Mouse (Mus musculus) liver, embryonic 14.5 days (tissue): Measurements from ENCODE around the gene Grk1. TPM values are rescaled to one million over a fixed set of nuclear protein-coding genes. Genes with fewer than 3 reads are reported as not detected.

Source experiments
- ATAC-seq: fragments of 200-750 bp; cut with Nextera tagmentation; 2 replicates; pipeline ENCODE4 v1.8.0; 2017; ENCODE audit warnings: moderate number of reproducible peaks, mild to moderate bottlenecking, moderate library complexity; ENCODE audit not compliant: insufficient read depth
- DNase-seq, 3 experiments: peaks; one replicate each; pipeline ENCODE4 v3.0.0-alpha.2; 2012 to 2013; ENCODE audit warnings: low read depth in 3 of 3, low spot score in 3 of 3
- H3K27ac ChIP-seq: fragments of 300-500 bp; sonication (generic); 2 replicates; pipeline ENCODE4 v1.5.1; 2014; ENCODE audit warnings: moderate library complexity, mild to moderate bottlenecking, control low read depth, inconsistent platforms
- H3K27me3 ChIP-seq: fragments of 300-500 bp; sonication (generic); 2 replicates; pipeline ENCODE4 v1.6.1; 2014; ENCODE audit warnings: mild to moderate bottlenecking, low read length, moderate library complexity; ENCODE audit not compliant: control insufficient read depth, insufficient read depth
- H3K36me3 ChIP-seq: fragments of 300-500 bp; sonication (generic); replicated peaks from 2 replicates; pipeline ENCODE4 v1.6.1; 2014; ENCODE audit warnings: low read depth; ENCODE audit not compliant: control insufficient read depth, insufficient read depth
- H3K4me1 ChIP-seq, 2 experiments: fragments of 200-500 bp in 1 of 2; fragments of 300-500 bp in 1 of 2; sonication (generic) in 1 of 2; replicated peaks; 2 replicates each; pipeline ENCODE4 v1.6.1; 2012 to 2014; ENCODE audit warnings: antibody characterized with exemption in 1 of 2, inconsistent platforms in 1 of 2, low read length in 1 of 2; ENCODE audit not compliant: control insufficient read depth in 2 of 2, insufficient read depth in 2 of 2
- H3K4me2 ChIP-seq: fragments of 300-500 bp; sonication (generic); 2 replicates; pipeline ENCODE4 v1.6.1; 2014; ENCODE audit warnings: low read depth, mild to moderate bottlenecking, control low read depth, moderate library complexity
- H3K4me3 ChIP-seq, 2 experiments: fragments of 200-500 bp in 1 of 2; fragments of 300-500 bp in 1 of 2; sonication (generic) in 1 of 2; 2 replicates each; pipeline ENCODE4 v1.5.1; 2012 to 2014; ENCODE audit warnings: low read depth in 2 of 2, low read length in 2 of 2, mild to moderate bottlenecking in 2 of 2, control low read depth in 1 of 2, inconsistent platforms in 1 of 2, moderate library complexity in 1 of 2; ENCODE audit not compliant: insufficient read depth in 1 of 2
- H3K9ac ChIP-seq: fragments of 300-500 bp; sonication (generic); replicated peaks from 2 replicates; pipeline ENCODE4 v1.6.1; 2014; ENCODE audit warnings: mild to moderate bottlenecking, control low read depth, moderate library complexity
- H3K9me3 ChIP-seq: fragments of 300-500 bp; sonication (generic); 2 replicates; pipeline ENCODE4 v1.6.1; 2016; ENCODE audit warnings: low read length, mixed read lengths; ENCODE audit not compliant: control insufficient read depth
- CTCF ChIP-seq: IDR thresholded peaks from 2 replicates; pipeline ENCODE4 v1.5.1; 2016; ENCODE audit warnings: antibody characterized with exemption, low read depth, control low read depth
- EP300 ChIP-seq: IDR thresholded peaks from 2 replicates; pipeline ENCODE4 v1.6.1; 2016; ENCODE audit warnings: antibody characterized with exemption, low read depth
- WGBS: fragments of 180-500 bp; shearing (Covaris S2); extraction: QIAGEN DNeasy Blood & Tissue Kit; methylation state at CpG from one replicate; pipeline ENCODE4 v1.1.7; 2014; ENCODE audit not compliant: insufficient replicate concordance; 5-methylcytosine and 5-hydroxymethylcytosine counted together
- polyA plus RNA-seq, 2 experiments: library from polyadenylated mRNA; depleted of rRNA in 1 of 2; stranded (reverse) in 1 of 2; unstranded in 1 of 2; fragments of >200 nt; fragmentation: Nextera tagmentation in 1 of 2; extraction: Ambion mirVana in 1 of 2; gene quantifications; 2 replicates each; pipeline versions ENCODE4 v1.2.1 to v1.2.3; 2012 to 2014

Grk1 gene
- polyA plus RNA-seq, 2 experiments: 0.01 to 0.04 TPM

DNA sequence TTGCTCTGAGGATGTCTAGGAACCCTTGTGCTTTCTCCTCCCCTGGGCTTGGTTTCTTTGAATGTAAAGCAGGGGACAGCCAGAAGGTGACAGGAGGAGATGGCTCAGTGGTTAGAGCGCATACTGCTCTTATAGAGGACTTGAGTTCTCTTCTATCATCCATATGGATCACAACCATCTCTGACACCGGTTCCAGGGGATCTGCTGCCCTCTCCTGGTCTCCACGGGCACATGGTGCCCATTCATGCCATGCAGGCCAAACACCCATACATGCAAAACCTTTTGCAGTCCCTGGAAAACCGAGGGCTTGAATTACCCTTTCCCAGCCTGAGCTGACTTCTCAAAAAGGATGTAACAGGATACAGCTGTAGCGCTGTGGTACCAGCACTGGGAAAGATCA, 62.1 kb downstream of the Grk1 start:
- no peak for TF ChIP-seq EP300
- peak; percentile 44; the same call in 1 of the 2 replicates for TF ChIP-seq CTCF
- WGBS: 52% methylated on average over 5 of the region's 5 CpGs
- no peak for DNase-seq

DNA sequence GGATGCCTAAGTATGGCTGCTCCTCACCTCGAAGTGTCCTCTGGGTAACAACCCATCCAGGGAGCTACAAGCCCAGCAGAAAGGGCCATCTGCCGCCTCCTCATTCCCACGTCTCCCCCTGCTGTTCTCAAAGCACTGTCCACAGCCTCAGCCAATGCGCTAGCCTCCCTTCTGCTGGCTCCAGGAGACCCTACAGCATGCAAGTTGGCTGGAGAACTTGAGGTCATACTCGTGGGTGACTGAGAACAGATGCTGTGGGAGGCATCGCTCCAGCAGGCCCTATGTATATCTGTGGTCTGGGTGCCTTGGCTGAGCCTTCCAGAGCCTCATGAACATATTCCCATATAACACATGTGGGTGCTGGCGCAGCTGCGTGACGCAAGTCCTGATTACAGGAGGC, 63.9 kb downstream of the Grk1 start:
- Histone ChIP-seq H3K4me3 (no peak overlapping the region), H3K4me1 (no peaks in the 10 kb centered on the region), H3K36me3 (no peaks in the 10 kb centered on the region), H3K9me3 (no peaks in the 10 kb centered on the region), H3K27ac (no peak overlapping the region), H3K4me2 (no peak overlapping the region), H3K27me3 (no peaks in the 10 kb centered on the region), H3K9ac (no peak overlapping the region)
- TF ChIP-seq EP300 (no peak), CTCF (no peak)
- ATAC-seq (no peak), DNase-seq (no peak)
- WGBS: 66% methylated on average over 9 of the region's 9 CpGs

More for the DNA sequence above, 62.1 kb downstream of the Grk1 start:
- no peaks in the 10 kb centered on the region for H3K27me3 ChIP-seq
- H3K9me3 ChIP-seq: no peaks in the 10 kb centered on the region
- no peaks in the 10 kb centered on the region for H3K36me3 ChIP-seq
- H3K9ac ChIP-seq: no peak overlapping the region
- H3K4me3 ChIP-seq: no peak overlapping the region
- H3K4me1 ChIP-seq: peaks cover 0 to 2% of the 10 kb centered on the region in 2 experiments; a peak in 1 of 4 replicates
- ATAC-seq: no peak
- no peak overlapping the region for H3K27ac ChIP-seq
- no peak overlapping the region for H3K4me2 ChIP-seq

GRCm38 (mm10) chr8:13471484-13471883, 66.6 kb downstream of the Grk1 start:
- 63% methylated on average over 11 of the region's 11 CpGs for WGBS
- ATAC-seq: no peak
- Histone ChIP-seq H3K27me3 (no peaks in the 10 kb centered on the region), H3K4me2 (no peak overlapping the region), H3K27ac (no peak overlapping the region), H3K4me1 (no peaks in the 10 kb centered on the region), H3K36me3 (no peaks in the 10 kb centered on the region), H3K9ac (no peak overlapping the region), H3K4me3 (no peak overlapping the region), H3K9me3 (no peaks in the 10 kb centered on the region)
- DNase-seq: no peak
- TF ChIP-seq EP300: no peak
- TF ChIP-seq CTCF: no peak

Other genes starting within 250 kb of the Grk1 start
- 112 and 137 TPM in 2 replicates for gene Lamp1, start 245.9 kb upstream of the Grk1 start, polyA plus RNA-seq (2012; rRNA removed)
- gene Lamp1, start 245.9 kb upstream of the Grk1 start, polyA plus RNA-seq (2014; fragmentation: Nextera tagmentation; extraction: Ambion mirVana): 178 and 198 TPM in 2 replicates
- gene Grtp1, start 204.5 kb upstream of the Grk1 start, polyA plus RNA-seq (2012; rRNA removed): 5.7 TPM in 2 replicates
- gene Grtp1, start 204.5 kb upstream of the Grk1 start, polyA plus RNA-seq (2014; fragmentation: Nextera tagmentation; extraction: Ambion mirVana): 9.5 and 10.1 TPM in 2 replicates
- not detected in 2 replicates for gene Adprhl1, start 150.9 kb upstream of the Grk1 start, polyA plus RNA-seq (2012; rRNA removed)
- not detected in 2 replicates for gene Adprhl1, start 150.9 kb upstream of the Grk1 start, polyA plus RNA-seq (2014; fragmentation: Nextera tagmentation; extraction: Ambion mirVana)
- 6.5 and 7.1 TPM in 2 replicates for gene Dcun1d2, start 117.0 kb upstream of the Grk1 start, polyA plus RNA-seq (2012; rRNA removed)
- 7.9 and 8.7 TPM in 2 replicates for gene Dcun1d2, start 117.0 kb upstream of the Grk1 start, polyA plus RNA-seq (2014; fragmentation: Nextera tagmentation; extraction: Ambion mirVana)
- gene Tmco3, start 116.9 kb upstream of the Grk1 start, polyA plus RNA-seq (2012; rRNA removed): 2.6 and 3.7 TPM in 2 replicates
- gene Tmco3, start 116.9 kb upstream of the Grk1 start, polyA plus RNA-seq (2014; fragmentation: Nextera tagmentation; extraction: Ambion mirVana): 3.9 and 5.5 TPM in 2 replicates
- 86.2 and 108 TPM in 2 replicates for gene Tfdp1, start 66.3 kb upstream of the Grk1 start, polyA plus RNA-seq (2012; rRNA removed)
- 90.1 and 107 TPM in 2 replicates for gene Tfdp1, start 66.3 kb upstream of the Grk1 start, polyA plus RNA-seq (2014; fragmentation: Nextera tagmentation; extraction: Ambion mirVana)
- gene Atp4b, start 8.3 kb upstream of the Grk1 start, polyA plus RNA-seq (2012; rRNA removed): not detected in 2 replicates
- gene Atp4b, start 8.3 kb upstream of the Grk1 start, polyA plus RNA-seq (2014; fragmentation: Nextera tagmentation; extraction: Ambion mirVana): not detected in 2 replicates
- gene Tmem255b, start 30.1 kb downstream of the Grk1 start, polyA plus RNA-seq (2012; rRNA removed): 0.02 TPM in 1 of 2 replicates, not detected in the other
- gene Tmem255b, start 30.1 kb downstream of the Grk1 start, polyA plus RNA-seq (2014; fragmentation: Nextera tagmentation; extraction: Ambion mirVana): 0.14 TPM in 1 of 2 replicates, not detected in the other
- 2.2 and 2.7 TPM in 2 replicates for gene Gas6, start 89.4 kb downstream of the Grk1 start, polyA plus RNA-seq (2012; rRNA removed)
- gene Gas6, start 89.4 kb downstream of the Grk1 start, polyA plus RNA-seq (2014; fragmentation: Nextera tagmentation; extraction: Ambion mirVana): 2.2 and 2.3 TPM in 2 replicates
- 0.02 TPM in 1 of 2 replicates, not detected in the other for gene 1700029H14Rik, start 157.4 kb downstream of the Grk1 start, polyA plus RNA-seq (2012; rRNA removed)
- gene 1700029H14Rik, start 157.4 kb downstream of the Grk1 start, polyA plus RNA-seq (2014; fragmentation: Nextera tagmentation; extraction: Ambion mirVana): not detected in 2 replicates